Comparison of ENCODE assay signal across 10 mouse cellular contexts in genomic region chr3:136700447-136701009, GRCm38 (mm10). TPM values are rescaled to one million over a fixed set of nuclear protein-coding genes. Genes with fewer than 3 reads are reported as not detected.
DNase-seq lines count a peak whose midpoint lies in the region; ATAC-seq lines count a peak whose summit lies in the region.
"Had no signal": no experiment of that assay in that cellular context is flagged by ENCODE, and none has a peak within 500 bp of the region (broad histone marks: within the 10 kb centered on the region; RNA-seq: fewer than 3 reads in every experiment).

No protein-coding gene starts in this region.

- no peak for ATAC-seq in heart, embryonic 15.5 days (replicated peaks; ENCODE audit: insufficient number of reproducible peaks, insufficient read depth, low FRiP score, low read depth)
- no peak for ATAC-seq in hindbrain, embryonic 16.5 days

- H3K9me3 ChIP-seq in heart, embryonic 15.5 days (replicated peaks) = no peaks in the 10 kb centered on the region
- H3K9me3 ChIP-seq in hindbrain, embryonic 16.5 days (ENCODE audit: control insufficient read depth, low read length) = no peaks in the 10 kb centered on the region
- H3K9me3 ChIP-seq: embryonic facial prominence, embryonic 15.5 days had no signal

- DNase-seq in heart, adult 11 months = peak; percentile 93
- no peak for DNase-seq in heart, postnatal 10 days
- DNase-seq in 416B (ENCODE audit: low read depth) = peak; percentile 80
- DNase-seq in lung, postnatal 10 days = peak; percentile 15
- no peak for DNase-seq in right cerebral cortex, adult 18-20 months
- DNase-seq in adrenal gland, postnatal 36 days = no peak

- intact Hi-C loops in heart, postnatal 10 days (cut with DNase I) = no loop called here

- peaks cover 23% of the 10 kb centered on the region for H3K4me1 ChIP-seq in heart, embryonic 15.5 days (replicated peaks)
- H3K4me1 ChIP-seq in hindbrain, embryonic 16.5 days (ENCODE audit: control insufficient read depth, insufficient read depth, low read depth, low read length) = peaks cover 3% of the 10 kb centered on the region; the same call in 1 of the 2 replicates

- H3K4me2 ChIP-seq in heart, embryonic 15.5 days = peak overlapping the region; percentile 52
- no peak overlapping the region for H3K4me2 ChIP-seq in hindbrain, embryonic 16.5 days (ENCODE audit: low read length)
- H3K4me2 ChIP-seq: embryonic facial prominence, embryonic 15.5 days had no signal

- no peaks in the 10 kb centered on the region for H3K27me3 ChIP-seq in heart, embryonic 15.5 days
- no peaks in the 10 kb centered on the region for H3K27me3 ChIP-seq in hindbrain, embryonic 16.5 days (replicated peaks; ENCODE audit: control insufficient read depth, insufficient read depth, low read length)
- H3K27me3 ChIP-seq: embryonic facial prominence, embryonic 15.5 days had no signal

- WGBS in heart, embryonic 15.5 days = 28% methylated on average over 11 of the region's 11 CpGs
- 76% methylated on average over 11 of the region's 11 CpGs for WGBS in hindbrain, embryonic 16.5 days

- no peak overlapping the region for H3K27ac ChIP-seq in heart, embryonic 15.5 days
- H3K27ac ChIP-seq in hindbrain, embryonic 16.5 days (ENCODE audit: low read depth, low read length) = no peak overlapping the region
- H3K27ac ChIP-seq: embryonic facial prominence, embryonic 15.5 days; kidney, postnatal 0 days had no signal

- no peaks in the 10 kb centered on the region for H3K36me3 ChIP-seq in heart, embryonic 15.5 days
- H3K36me3 ChIP-seq in hindbrain, embryonic 16.5 days (ENCODE audit: control insufficient read depth, insufficient read depth, low read length) = no peaks in the 10 kb centered on the region
- H3K36me3 ChIP-seq: embryonic facial prominence, embryonic 15.5 days had no signal

- no peak overlapping the region for H3K9ac ChIP-seq in heart, embryonic 15.5 days
- no peak overlapping the region for H3K9ac ChIP-seq in hindbrain, embryonic 16.5 days (ENCODE audit: low read depth, low read length)
- H3K9ac ChIP-seq: embryonic facial prominence, embryonic 15.5 days had no signal

- peak overlapping the region; percentile 28 for H3K4me3 ChIP-seq in heart, embryonic 15.5 days
- H3K4me3 ChIP-seq in hindbrain, embryonic 16.5 days (ENCODE audit: low read length) = no peak overlapping the region
- H3K4me3 ChIP-seq: embryonic facial prominence, embryonic 15.5 days had no signal

RNA-seq across cellular contexts. Expression of gene Ppp3ca, which starts 30.6 kb away (rescaled TPM):
- 10 to 100 TPM; 60.0 to 61.2 TPM for total RNA-seq in heart, postnatal 10 days (2021)
- 47.6 and 49.0 TPM in 2 replicates for polyA plus RNA-seq in heart, embryonic 15.5 days (2015; fragmentation: Nextera tagmentation; extraction: Ambion mirVana)
- polyA plus RNA-seq in hindbrain, embryonic 16.5 days (2015; fragmentation: Nextera tagmentation; extraction: Ambion mirVana) = 154 TPM in 2 replicates
- total RNA-seq in adrenal gland, postnatal 36 days (2021) = 10 to 100 TPM; 35.1 to 67.2 TPM

Comparison
In these comparisons a context has a peak if more than half of its experiments do, and no peak if none do; other contexts are left out.
1. DNase-seq: peak in heart, adult 11 months (single experiment), 416B (single experiment) and lung, postnatal 10 days (single experiment); none in heart, postnatal 10 days (0 of 2), right cerebral cortex, adult 18-20 months (single experiment) and adrenal gland, postnatal 36 days (0 of 2).